Mouse (Mus musculus) intestine, embryonic 14.5 days (tissue): Measurements from ENCODE around the gene Rara. TPM values are rescaled to one million over a fixed set of nuclear protein-coding genes. Genes with fewer than 3 reads are reported as not detected.
A peak's percentile ranks its signal among the peaks of the same experiment; 100 is the strongest.
"Not testable (repeated sequence)": the region's sequence is repeated elsewhere in the genome, so short reads cannot be mapped to it uniquely, and the experiment has no call there.

Experiments used
- ATAC-seq: fragments of 200-750 bp; cut with Nextera tagmentation; replicated peaks from 2 replicates; pipeline ENCODE4 v1.8.0; 2017; ENCODE audit warnings: low read depth, moderate number of reproducible peaks, moderate TSS enrichment, moderate library complexity; ENCODE audit not compliant: low FRiP score, low TSS enrichment
- DNase-seq: peaks from one replicate; pipeline ENCODE4 v3.0.0-alpha.2; 2018; ENCODE audit warnings: low spot score
- H3K27ac ChIP-seq: fragments of 300-500 bp; sonication (generic); 2 replicates; pipeline ENCODE4 v1.5.1; 2014; ENCODE audit warnings: low read depth, mild to moderate bottlenecking, control low read depth
- H3K27me3 ChIP-seq: fragments of 300-500 bp; sonication (generic); replicated peaks from 2 replicates; pipeline ENCODE4 v1.6.1; 2014; ENCODE audit warnings: low read length, control low read depth; ENCODE audit not compliant: control insufficient read depth, insufficient read depth
- H3K36me3 ChIP-seq: fragments of 300-500 bp; sonication (generic); 2 replicates; pipeline ENCODE4 v1.6.1; 2014; ENCODE audit warnings: low read length, control low read depth; ENCODE audit not compliant: control insufficient read depth, insufficient read depth
- H3K4me1 ChIP-seq: fragments of 300-500 bp; sonication (generic); replicated peaks from 2 replicates; pipeline ENCODE4 v1.6.1; 2014; ENCODE audit warnings: low read length, control low read depth, mixed read lengths; ENCODE audit not compliant: control insufficient read depth, insufficient read depth
- H3K4me2 ChIP-seq: fragments of 300-500 bp; sonication (generic); 2 replicates; pipeline ENCODE4 v1.6.1; 2014; ENCODE audit warnings: low read length
- H3K4me3 ChIP-seq: fragments of 300-500 bp; sonication (generic); 2 replicates; pipeline ENCODE4 v1.5.1; 2014; ENCODE audit warnings: low read depth, low read length, control low read depth, mixed read lengths
- H3K9ac ChIP-seq: fragments of 300-500 bp; sonication (generic); 2 replicates; pipeline ENCODE4 v1.6.1; 2014; ENCODE audit warnings: mild to moderate bottlenecking, low read length
- H3K9me3 ChIP-seq: fragments of 300-500 bp; sonication (generic); 2 replicates; pipeline ENCODE4 v1.6.1; 2016; ENCODE audit warnings: low read length, control low read depth; ENCODE audit not compliant: control insufficient read depth
- WGBS: fragments of 180-500 bp; shearing (Covaris S2); extraction: QIAGEN DNeasy Blood & Tissue Kit; methylation state at CpG from one replicate; pipeline ENCODE4 v1.1.7; 2014; 5-methylcytosine and 5-hydroxymethylcytosine counted together
- polyA plus RNA-seq: library from polyadenylated mRNA; unstranded; fragments of >200 nt; fragmentation: Nextera tagmentation; extraction: Ambion mirVana; gene quantifications from 2 replicates; pipeline ENCODE4 v1.2.1, GENCODE M21; 2014

Rara gene
- polyA plus RNA-seq, 1 experiment from 2014 or later = 42.4 TPM

GRCm38 (mm10) chr11:98932293-98933091 lies 4.9 kb downstream of the Rara start:
- peaks cover 84% of the 10 kb centered on the region for H3K4me1 ChIP-seq
- no peak overlapping the region for H3K9ac ChIP-seq
- no peak overlapping the region for H3K4me3 ChIP-seq
- H3K27ac ChIP-seq = no peak overlapping the region; the same call in 1 of the 2 replicates
- H3K36me3 ChIP-seq = no peaks in the 10 kb centered on the region
- no peak for DNase-seq
- 17% methylated on average over 19 of the region's 19 CpGs for WGBS
- peak overlapping the region; percentile 27 for H3K4me2 ChIP-seq
- H3K27me3 ChIP-seq = no peaks in the 10 kb centered on the region
- no peaks in the 10 kb centered on the region for H3K9me3 ChIP-seq
- no peak for ATAC-seq

- Histone ChIP-seq H3K9me3 (no peaks in the 10 kb centered on the region), H3K4me3 (no peak overlapping the region), H3K36me3 (no peaks in the 10 kb centered on the region), H3K4me1 (peaks cover 78% of the 10 kb centered on the region), H3K27ac (no peak overlapping the region), H3K4me2 (peak overlapping the region; percentile 27), H3K9ac (no peak overlapping the region), H3K27me3 (no peaks in the 10 kb centered on the region)
- 46% methylated on average over 9 of the region's 9 CpGs for WGBS
- DNase-seq (no peak), ATAC-seq (no peak)
These were observed 5.5 kb downstream of the Rara start for GRCm38 (mm10) chr11:98933151-98933550.

- peaks cover 76% of the 10 kb centered on the region for H3K4me1 ChIP-seq
- H3K27me3 ChIP-seq, H3K9me3 ChIP-seq, H3K9ac ChIP-seq, H3K36me3 ChIP-seq, ATAC-seq, DNase-seq, H3K27ac ChIP-seq, H3K4me3 ChIP-seq, H3K4me2 ChIP-seq: not testable (repeated sequence)
- 87% methylated on average over 2 of the region's 2 CpGs for WGBS
These were observed 6.2 kb downstream of the Rara start for GRCm38 (mm10) chr11:98933847-98934246.

- ATAC-seq (no peak), DNase-seq (no peak)
- no peaks in the 10 kb centered on the region for H3K27me3 ChIP-seq
- peaks cover 76% of the 10 kb centered on the region for H3K4me1 ChIP-seq
- no peak overlapping the region for H3K4me3 ChIP-seq
- 93% methylated on average over 3 of the region's 3 CpGs for WGBS
- H3K9me3 ChIP-seq = no peaks in the 10 kb centered on the region
- H3K27ac ChIP-seq = no peak overlapping the region
- no peaks in the 10 kb centered on the region for H3K36me3 ChIP-seq
- H3K4me2 ChIP-seq = no peak overlapping the region
- H3K9ac ChIP-seq = no peak overlapping the region
These were observed 6.7 kb downstream of the Rara start for GRCm38 (mm10) chr11:98934367-98934766.

GRCm38 (mm10) chr11:98935123-98935522 lies 7.5 kb downstream of the Rara start:
- ATAC-seq (no peak), DNase-seq (no peak)
- Histone ChIP-seq H3K36me3 (no peaks in the 10 kb centered on the region), H3K4me3 (no peak overlapping the region), H3K27me3 (no peaks in the 10 kb centered on the region), H3K9me3 (no peaks in the 10 kb centered on the region), H3K27ac (0 out of 2 replicates have a peak overlapping the region, but pooled peaks have one; percentile 16), H3K4me1 (peaks cover 77% of the 10 kb centered on the region), H3K9ac (no peak overlapping the region), H3K4me2 (no peak overlapping the region)
- WGBS = 82% methylated on average over 3 of the region's 3 CpGs

- under 1% methylated on average over 29 of the region's 29 CpGs for WGBS
- Histone ChIP-seq H3K4me2 (peak overlapping the region; percentile 90), H3K4me3 (peak overlapping the region; percentile 78), H3K36me3 (no peaks in the 10 kb centered on the region), H3K27me3 (no peaks in the 10 kb centered on the region), H3K4me1 (peaks cover 77% of the 10 kb centered on the region), H3K9me3 (no peaks in the 10 kb centered on the region), H3K9ac (peak overlapping the region; percentile 87), H3K27ac (peak overlapping the region; percentile 81)
- peak; percentile 25; the same call in 1 of the 2 replicates for ATAC-seq
- peak; percentile 86 for DNase-seq
These were observed 8.6 kb downstream of the Rara start for GRCm38 (mm10) chr11:98936170-98936569.

GRCm38 (mm10) chr11:98936606-98937409 lies 9.2 kb downstream of the Rara start:
- WGBS = 2% methylated on average over 23 of the region's 23 CpGs
- H3K4me2 ChIP-seq = peak overlapping the region; percentile 90
- H3K4me3 ChIP-seq = peak overlapping the region; percentile 78
- H3K9me3 ChIP-seq = no peaks in the 10 kb centered on the region
- no peaks in the 10 kb centered on the region for H3K36me3 ChIP-seq
- H3K4me1 ChIP-seq = peaks cover 77% of the 10 kb centered on the region
- H3K27me3 ChIP-seq = no peaks in the 10 kb centered on the region
- DNase-seq = peak; percentile 68
- peak; percentile 21 for ATAC-seq
- H3K27ac ChIP-seq = peak overlapping the region; percentile 81
- peak overlapping the region; percentile 87 for H3K9ac ChIP-seq

- peak; percentile 81 for ATAC-seq
- WGBS = under 1% methylated on average over 32 of the region's 38 CpGs
These were observed 9.8 kb downstream of the Rara start for GRCm38 (mm10) chr11:98937410-98937913.

More at GRCm38 (mm10) chr11:98937410-98937913, 9.8 kb downstream of the Rara start:
- H3K27ac ChIP-seq = peak overlapping the region; percentile 90
- DNase-seq = peak; percentile 89
- no peaks in the 10 kb centered on the region for H3K27me3 ChIP-seq
- H3K36me3 ChIP-seq = no peaks in the 10 kb centered on the region
- peaks cover 75% of the 10 kb centered on the region for H3K4me1 ChIP-seq
- no peaks in the 10 kb centered on the region for H3K9me3 ChIP-seq
- H3K4me2 ChIP-seq = peak overlapping the region; percentile 90
- peak overlapping the region; percentile 78 for H3K4me3 ChIP-seq
- peak overlapping the region; percentile 87 for H3K9ac ChIP-seq
